Mouse (Mus musculus) E14TG2a.4 (cell line): ENCODE measurements around the gene F3.
"Not testable (repeated sequence)": the region's sequence is repeated elsewhere in the genome, so short reads cannot be mapped to it uniquely, and the experiment has no call there.

Experiments used
- H3K27me3 ChIP-seq: 2 replicates; pipeline ENCODE4 v1.6.1; 2014; ENCODE audit warnings: low read length, control low read depth; ENCODE audit not compliant: insufficient read depth
- H3K36me3 ChIP-seq: 2 replicates; pipeline ENCODE4 v1.6.1; 2014; ENCODE audit warnings: low read length, control low read depth; ENCODE audit not compliant: insufficient read depth
- H3K4me1 ChIP-seq: replicated peaks from 2 replicates; pipeline ENCODE4 v1.6.1; 2014; ENCODE audit warnings: low read depth, low read length, control low read depth
- H3K4me3 ChIP-seq: replicated peaks from 2 replicates; pipeline ENCODE4 v1.5.1; 2014; ENCODE audit warnings: mild to moderate bottlenecking, low read length
- H3K9me3 ChIP-seq: 2 replicates; pipeline ENCODE4 v1.6.1; 2014; ENCODE audit warnings: low read length, control low read depth
- CTCF ChIP-seq: conservative IDR thresholded peaks from 2 replicates; pipeline ENCODE4 v1.5.1; 2014; ENCODE audit warnings: low read length
- NANOG ChIP-seq: IDR thresholded peaks from 2 replicates; pipeline ENCODE4 v1.6.1; 2014; ENCODE audit warnings: borderline replicate concordance, low read length, mixed read lengths
- POU5F1 ChIP-seq: IDR thresholded peaks from 2 replicates; pipeline ENCODE4 v1.6.1; 2014; ENCODE audit warnings: low read length, borderline replicate concordance

F3 gene

GRCm38 (mm10) chr3:121766818-121767217, 43.5 kb downstream of the F3 start:
- H3K4me1 ChIP-seq, result peaks cover 3% of the 10 kb centered on the region; the same call in 1 of the 2 replicates
- peaks cover 60% of the 10 kb centered on the region for H3K36me3 ChIP-seq
- no peak overlapping the region for H3K4me3 ChIP-seq
- no peaks in the 10 kb centered on the region for H3K9me3 ChIP-seq
- no peak for TF ChIP-seq CTCF
- TF ChIP-seq NANOG, result no peak
- TF ChIP-seq POU5F1, result no peak
- H3K27me3 ChIP-seq, result no peaks in the 10 kb centered on the region

DNA sequence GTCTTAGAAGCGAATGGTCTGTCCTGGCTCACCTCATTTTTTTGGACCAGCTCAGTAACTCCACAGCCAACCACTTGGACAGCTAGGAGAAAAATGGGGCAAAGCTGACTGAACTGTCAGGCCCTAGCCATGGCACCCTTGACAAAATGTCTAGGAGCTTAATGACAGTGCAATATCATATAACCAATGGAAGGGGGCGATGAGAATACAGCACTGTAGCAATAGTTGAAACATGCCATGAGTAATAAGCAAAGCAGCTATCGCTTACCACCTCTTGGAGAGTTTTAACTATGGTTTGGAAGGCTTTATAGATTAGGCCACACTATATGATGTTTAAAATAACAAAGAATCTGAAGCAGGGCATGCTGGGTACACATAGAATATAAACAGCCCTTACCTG, 45.4 kb downstream of the F3 start:
- TF ChIP-seq POU5F1 (no peak), CTCF (peak; percentile 49)
- H3K27me3 ChIP-seq, result no peaks in the 10 kb centered on the region
- H3K4me3 ChIP-seq, result no peak overlapping the region
- peaks cover 3% of the 10 kb centered on the region; the same call in 1 of the 2 replicates for H3K4me1 ChIP-seq
- H3K36me3 ChIP-seq, result peaks cover 51% of the 10 kb centered on the region
- H3K9me3 ChIP-seq, result no peaks in the 10 kb centered on the region

DNA sequence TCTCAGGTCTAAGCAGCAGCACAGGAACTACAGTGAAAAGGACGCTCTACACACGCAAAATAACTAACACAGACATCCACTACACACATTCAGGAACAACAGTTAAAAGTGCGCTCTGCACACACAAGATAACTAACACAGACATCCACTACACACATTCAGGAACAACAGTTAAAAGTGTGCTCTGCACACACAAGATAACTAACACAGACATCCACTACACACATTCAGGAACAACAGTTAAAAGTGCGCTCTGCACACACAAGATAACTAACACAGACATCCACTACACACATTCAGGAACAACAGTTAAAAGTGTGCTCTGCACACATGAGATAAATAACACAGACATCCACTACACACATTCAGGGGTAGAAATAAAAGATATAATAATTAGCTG, 50.0 kb downstream of the F3 start:
- H3K4me3 ChIP-seq, H3K27me3 ChIP-seq, H3K9me3 ChIP-seq, H3K4me1 ChIP-seq: not testable (repeated sequence)
- H3K36me3 ChIP-seq, result peaks cover 25% of the 10 kb centered on the region

DNA sequence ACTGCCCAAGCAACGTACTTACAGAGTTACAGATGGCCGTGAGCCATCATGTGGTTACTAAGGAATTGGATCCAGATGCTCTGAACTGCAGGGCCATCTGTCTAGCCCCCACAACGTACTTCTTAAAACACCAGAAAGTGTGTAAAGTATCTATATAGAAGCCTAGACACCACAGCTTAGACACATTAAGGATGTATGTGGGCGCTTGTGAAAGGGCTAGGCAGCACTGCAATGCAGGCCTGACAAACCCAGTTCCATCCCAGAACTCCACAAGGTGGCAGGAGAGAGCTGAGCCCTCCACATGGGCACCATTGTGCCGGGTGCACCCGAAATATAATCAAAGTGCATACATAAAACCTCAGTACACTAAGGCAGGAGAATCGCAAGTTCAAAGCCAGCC, 54.6 kb downstream of the F3 start:
- Histone ChIP-seq H3K4me1 (no peaks in the 10 kb centered on the region), H3K36me3 (peaks cover 24% of the 10 kb centered on the region), H3K27me3 (no peaks in the 10 kb centered on the region), H3K9me3 (no peaks in the 10 kb centered on the region), H3K4me3 (no peak overlapping the region)
- peak; percentile 82 for TF ChIP-seq CTCF
- no peak for TF ChIP-seq NANOG

DNA sequence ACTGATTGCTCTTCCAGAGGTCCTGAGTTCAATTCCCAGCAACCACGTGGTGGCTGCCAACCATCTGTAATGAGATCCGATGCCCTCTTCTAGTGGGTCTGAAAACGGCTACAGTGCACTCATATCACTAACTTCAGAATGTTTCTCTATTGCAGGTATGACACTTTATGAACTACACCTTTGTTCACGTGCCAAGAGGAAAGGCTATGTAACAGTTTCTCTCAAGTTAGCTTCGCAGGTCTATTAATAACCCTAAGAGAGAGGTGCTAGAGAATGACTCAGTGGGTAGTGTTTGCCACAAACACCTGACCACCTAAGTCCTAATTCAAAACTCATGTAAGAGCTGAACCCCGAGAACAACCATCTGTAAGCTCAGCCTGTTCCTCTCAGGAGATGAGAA, 59.7 kb downstream of the F3 start:
- Histone ChIP-seq H3K36me3 (peaks cover 19% of the 10 kb centered on the region), H3K27me3 (no peaks in the 10 kb centered on the region), H3K4me1 (no peaks in the 10 kb centered on the region), H3K4me3 (no peak overlapping the region), H3K9me3 (no peaks in the 10 kb centered on the region)
- TF ChIP-seq CTCF (no peak), POU5F1 (no peak), NANOG (no peak)
